Mouse (Mus musculus) embryonic facial prominence, embryonic 14.5 days (tissue): ENCODE data around the gene Gm49395. TPM values are rescaled to one million over a fixed set of nuclear protein-coding genes. Genes with fewer than 3 reads are reported as not detected.
A peak's percentile ranks its signal among the peaks of the same experiment; 100 is the strongest.

Experiments
- ATAC-seq: fragments of 200-750 bp; cut with Nextera tagmentation; 2 replicates; pipeline ENCODE4 v1.8.0; 2017; ENCODE audit warnings: low read depth, moderate number of reproducible peaks, moderate TSS enrichment
- DNase-seq: peaks from one replicate; pipeline ENCODE4 v3.0.0-alpha.2; 2015; ENCODE audit warnings: low spot score
- H3K27ac ChIP-seq: fragments of 300-500 bp; sonication (generic); replicated peaks from 2 replicates; pipeline ENCODE4 v1.5.1; 2014; ENCODE audit warnings: low read depth, mild to moderate bottlenecking, low read length, moderate library complexity
- H3K27me3 ChIP-seq: fragments of 300-500 bp; sonication (generic); replicated peaks from 2 replicates; pipeline ENCODE4 v1.6.1; 2014; ENCODE audit warnings: low read length; ENCODE audit not compliant: control insufficient read depth, insufficient read depth
- H3K36me3 ChIP-seq: fragments of 300-500 bp; sonication (generic); 2 replicates; pipeline ENCODE4 v1.6.1; 2014; ENCODE audit warnings: low read length, mixed read lengths; ENCODE audit not compliant: control insufficient read depth, insufficient read depth
- H3K4me1 ChIP-seq: fragments of 300-500 bp; sonication (generic); 2 replicates; pipeline ENCODE4 v1.6.1; 2014; ENCODE audit warnings: antibody characterized with exemption, low read length; ENCODE audit not compliant: control insufficient read depth, insufficient read depth
- H3K4me2 ChIP-seq: fragments of 300-500 bp; sonication (generic); 2 replicates; pipeline ENCODE4 v1.6.1; 2014; ENCODE audit warnings: low read depth, mild to moderate bottlenecking, low read length, moderate library complexity, mixed read lengths
- H3K4me3 ChIP-seq: fragments of 300-500 bp; sonication (generic); 2 replicates; pipeline ENCODE4 v1.5.1; 2014; ENCODE audit warnings: low read depth, mild to moderate bottlenecking, low read length
- H3K9ac ChIP-seq: fragments of 300-500 bp; sonication (generic); 2 replicates; pipeline ENCODE4 v1.6.1; 2014; ENCODE audit warnings: low read depth, mild to moderate bottlenecking, low read length, moderate library complexity, mixed read lengths
- H3K9me3 ChIP-seq: fragments of 300-500 bp; sonication (generic); 2 replicates; pipeline ENCODE4 v1.6.1; 2016; ENCODE audit warnings: low read length; ENCODE audit not compliant: control insufficient read depth
- WGBS: fragments of 180-500 bp; shearing (Covaris S2); extraction: QIAGEN DNeasy Blood & Tissue Kit; methylation state at CpG from one replicate; pipeline ENCODE4 v1.1.7; 2014; 5-methylcytosine and 5-hydroxymethylcytosine counted together
- polyA plus RNA-seq: library from polyadenylated mRNA; unstranded; fragments of >200 nt; fragmentation: Nextera tagmentation; extraction: Ambion mirVana; gene quantifications from 2 replicates; pipeline ENCODE4 v1.2.1, GENCODE M21; 2014

Gm49395 gene
- 4.7 and 6.1 TPM in 2 replicates for polyA plus RNA-seq

- no peaks in the 10 kb centered on the region for H3K36me3 ChIP-seq
- peak within 1 kb of the TSS; percentile 69 for H3K27ac ChIP-seq
- H3K9ac ChIP-seq: peak within 1 kb of the TSS; percentile 64
- peak; percentile 85 for ATAC-seq
- H3K4me3 ChIP-seq: peak within 1 kb of the TSS; percentile 47
- no peaks in the 10 kb centered on the region for H3K9me3 ChIP-seq
- DNase-seq: peak; percentile 84
- WGBS: under 1% methylated on average over 25 of the region's 39 CpGs
- 0 out of 2 replicates have a peak, but pooled peaks cover 3% of the 10 kb centered on the region for H3K4me1 ChIP-seq
- H3K4me2 ChIP-seq: peak within 1 kb of the TSS; percentile 74
- H3K27me3 ChIP-seq: peaks cover 11% of the 10 kb centered on the region
Measured at GRCm38 (mm10) chr13:115101355-115102191, at the start of gene Gm49395, which contains the start of gene Itga1. Gene Gm49395, minus strand, starts transcription at chr13:115101921. Gene Itga1, minus strand, starts transcription at chr13:115101964.

- Histone ChIP-seq H3K9ac (no peak overlapping the region), H3K4me3 (no peak overlapping the region), H3K27me3 (no peaks in the 10 kb centered on the region), H3K36me3 (no peaks in the 10 kb centered on the region), H3K4me1 (no peaks in the 10 kb centered on the region), H3K9me3 (no peaks in the 10 kb centered on the region), H3K27ac (no peak overlapping the region), H3K4me2 (no peak overlapping the region)
- peak; percentile 24 for DNase-seq
- 79% methylated on average over 1 of the region's 1 CpGs for WGBS
- no peak for ATAC-seq
Measured at GRCm38 (mm10) chr13:115150602-115151001, 48.9 kb upstream of the Gm49395 start.

- no peak overlapping the region for H3K4me2 ChIP-seq
- no peak overlapping the region for H3K27ac ChIP-seq
- H3K4me3 ChIP-seq: no peak overlapping the region
- no peak overlapping the region for H3K9ac ChIP-seq
- no peaks in the 10 kb centered on the region for H3K4me1 ChIP-seq
- H3K27me3 ChIP-seq: no peaks in the 10 kb centered on the region
- no peak for DNase-seq
- H3K9me3 ChIP-seq: no peaks in the 10 kb centered on the region
- 90% methylated on average over 6 of the region's 6 CpGs for WGBS
- no peak for ATAC-seq
- no peaks in the 10 kb centered on the region for H3K36me3 ChIP-seq
Measured at GRCm38 (mm10) chr13:115149849-115150248, 48.1 kb upstream of the Gm49395 start.

GRCm38 (mm10) chr13:115143575-115143974 is 41.9 kb upstream of the Gm49395 start:
- ATAC-seq (no peak), DNase-seq (no peak)
- H3K4me3 ChIP-seq: no peak overlapping the region

GRCm38 (mm10) chr13:115142066-115142465 is 40.3 kb upstream of the Gm49395 start:
- H3K4me1 ChIP-seq: 0 out of 2 replicates have a peak, but pooled peaks cover 2% of the 10 kb centered on the region
- DNase-seq: no peak
- no peaks in the 10 kb centered on the region for H3K27me3 ChIP-seq
- no peak overlapping the region for H3K27ac ChIP-seq
- no peak overlapping the region for H3K9ac ChIP-seq
- ATAC-seq: no peak
- H3K36me3 ChIP-seq: no peaks in the 10 kb centered on the region
- 86% methylated on average over 3 of the region's 3 CpGs for WGBS
- H3K4me3 ChIP-seq: no peak overlapping the region
- H3K9me3 ChIP-seq: no peaks in the 10 kb centered on the region
- no peak overlapping the region for H3K4me2 ChIP-seq

More at GRCm38 (mm10) chr13:115143575-115143974, 41.9 kb upstream of the Gm49395 start:
- Histone ChIP-seq H3K36me3 (no peaks in the 10 kb centered on the region), H3K9me3 (no peaks in the 10 kb centered on the region), H3K9ac (no peak overlapping the region), H3K4me1 (0 out of 2 replicates have a peak, but pooled peaks cover 2% of the 10 kb centered on the region), H3K27ac (no peak overlapping the region), H3K4me2 (no peak overlapping the region), H3K27me3 (no peaks in the 10 kb centered on the region)
- WGBS: 80% methylated on average over 2 of the region's 2 CpGs

- DNase-seq: no peak
- no peaks in the 10 kb centered on the region for H3K27me3 ChIP-seq
- no peak for ATAC-seq
- no peak overlapping the region for H3K4me2 ChIP-seq
- no peak overlapping the region for H3K27ac ChIP-seq
- H3K4me1 ChIP-seq: 0 out of 2 replicates have a peak, but pooled peaks cover 2% of the 10 kb centered on the region
- H3K9me3 ChIP-seq: no peaks in the 10 kb centered on the region
- no peak overlapping the region for H3K4me3 ChIP-seq
- H3K36me3 ChIP-seq: no peaks in the 10 kb centered on the region
- no peak overlapping the region for H3K9ac ChIP-seq
- WGBS: 85% methylated on average over 7 of the region's 7 CpGs
Measured at GRCm38 (mm10) chr13:115138513-115138912, 36.8 kb upstream of the Gm49395 start.

GRCm38 (mm10) chr13:115136761-115137160 is 35.0 kb upstream of the Gm49395 start:
- H3K27ac ChIP-seq: no peak overlapping the region
- H3K4me3 ChIP-seq: no peak overlapping the region
- H3K4me2 ChIP-seq: no peak overlapping the region
- no peaks in the 10 kb centered on the region for H3K27me3 ChIP-seq
- ATAC-seq (no peak), DNase-seq (no peak)
- 77% methylated on average over 3 of the region's 3 CpGs for WGBS
- no peak overlapping the region for H3K9ac ChIP-seq
- H3K9me3 ChIP-seq: no peaks in the 10 kb centered on the region
- 0 out of 2 replicates have a peak, but pooled peaks cover 2% of the 10 kb centered on the region for H3K4me1 ChIP-seq
- H3K36me3 ChIP-seq: no peaks in the 10 kb centered on the region

- DNase-seq (peak; percentile 55), ATAC-seq (no peak)
Measured at GRCm38 (mm10) chr13:115132435-115132834, 30.7 kb upstream of the Gm49395 start.

More at GRCm38 (mm10) chr13:115132435-115132834, 30.7 kb upstream of the Gm49395 start:
- Histone ChIP-seq H3K27ac (no peak overlapping the region), H3K9ac (no peak overlapping the region), H3K36me3 (no peaks in the 10 kb centered on the region), H3K9me3 (no peaks in the 10 kb centered on the region), H3K27me3 (no peaks in the 10 kb centered on the region), H3K4me3 (no peak overlapping the region), H3K4me2 (no peak overlapping the region), H3K4me1 (no peaks in the 10 kb centered on the region)
- WGBS: 6% methylated on average over 5 of the region's 5 CpGs
